Mouse (Mus musculus) granulocyte monocyte progenitor cell, adult 5-6 weeks (primary cell): ENCODE data around the gene Abcc6. TPM values are rescaled to one million over a fixed set of nuclear protein-coding genes. Genes with fewer than 3 reads are reported as not detected.
A peak's percentile ranks its signal among the peaks of the same experiment; 100 is the strongest.
"Not testable (repeated sequence)": the region's sequence is repeated elsewhere in the genome, so short reads cannot be mapped to it uniquely, and the experiment has no call there.

ENCODE experiments used
- ATAC-seq: replicated peaks from 2 replicates; pipeline ENCODE4 v1.8.0; 2016; ENCODE audit warnings: mild to moderate bottlenecking, moderate TSS enrichment, inconsistent platforms; ENCODE audit not compliant: poor library complexity, severe bottlenecking
- total RNA-seq, 2 experiments: library from RNA; stranded (forward) in 1 of 2; stranded (reverse) in 1 of 2; fragments of 200-712, 200-1000 nt in 1 of 2; fragments of >200 nt in 1 of 2; fragmentation: Nextera tagmentation in 1 of 2; gene quantifications; 2 replicates each; pipeline ENCODE4 v1.2.3; 2014 to 2017

The Abcc6 gene
- total RNA-seq, 2 experiments from 2014 or later: not detected

- no peak for ATAC-seq
Observed at GRCm38 (mm10) chr7:45941986-45942385, 88.1 kb downstream of the Abcc6 start.

GRCm38 (mm10) chr7:45939836-45940235, 90.3 kb downstream of the Abcc6 start:
- ATAC-seq: no peak

GRCm38 (mm10) chr7:45935114-45935513, 95.0 kb downstream of the Abcc6 start:
- ATAC-seq: peak; percentile 79

- not testable (repeated sequence) for ATAC-seq
Observed at GRCm38 (mm10) chr7:45933766-45934165, 96.3 kb downstream of the Abcc6 start.

- no peak for ATAC-seq
Observed at GRCm38 (mm10) chr7:45929688-45930087, 100.4 kb downstream of the Abcc6 start.

GRCm38 (mm10) chr7:45928626-45929295, 101.3 kb downstream of the Abcc6 start:
- no peak for ATAC-seq

GRCm38 (mm10) chr7:45924429-45924816, 105.7 kb downstream of the Abcc6 start:
- ATAC-seq: 0 out of 2 replicates have a peak, but pooled peaks have one; percentile 8

GRCm38 (mm10) chr7:45923762-45924428, 106.2 kb downstream of the Abcc6 start, which contains the start of gene Ccdc114:
Gene Ccdc114, plus strand, starts transcription at chr7:45924072.
- peak; percentile 25 for ATAC-seq

GRCm38 (mm10) chr7:45922928-45923761, 107.0 kb downstream of the Abcc6 start:
- ATAC-seq: peak; percentile 57

GRCm38 (mm10) chr7:45921950-45922600, 108.0 kb downstream of the Abcc6 start:
- no peak for ATAC-seq

GRCm38 (mm10) chr7:45921242-45921621, 108.9 kb downstream of the Abcc6 start, which contains the start of gene Emp3:
Gene Emp3, minus strand, starts transcription at chr7:45921404.
- ATAC-seq: peak; percentile 26

GRCm38 (mm10) chr7:45920583-45921241, 109.4 kb downstream of the Abcc6 start:
- ATAC-seq: no peak

- no peak for ATAC-seq
Observed at GRCm38 (mm10) chr7:45919761-45920160, 110.3 kb downstream of the Abcc6 start.

GRCm38 (mm10) chr7:45919083-45919671, 110.9 kb downstream of the Abcc6 start:
- ATAC-seq: no peak

- ATAC-seq: no peak
Observed at GRCm38 (mm10) chr7:45917926-45918325, 112.2 kb downstream of the Abcc6 start.
